Mouse (Mus musculus): Measurements from ENCODE around the gene Nr3c2. TPM values are rescaled to one million over a fixed set of nuclear protein-coding genes. Genes with fewer than 3 reads are reported as not detected.

Gene Nr3c2
- polyA plus RNA-seq, 1 experiment from 2014 or later, result 1.2 TPM

DNA sequence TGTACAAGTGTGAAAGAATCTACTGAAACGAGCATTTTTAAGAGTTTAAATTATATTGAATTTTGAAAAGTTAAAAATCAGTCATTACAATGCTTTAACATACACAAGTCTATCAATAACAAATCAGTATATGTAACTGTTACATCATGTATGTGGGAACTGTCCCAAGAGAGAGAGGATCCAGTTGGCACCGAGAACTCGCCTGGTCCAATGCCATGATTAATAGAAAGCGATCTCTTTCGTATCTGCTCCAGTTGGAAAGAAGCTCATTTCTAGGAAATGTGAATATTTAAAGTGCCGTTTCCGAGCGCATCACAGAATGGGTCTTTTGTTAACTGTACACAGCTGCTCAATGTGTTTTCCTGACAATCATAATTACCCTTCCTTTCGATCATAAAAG lies 288.5 kb downstream of the Nr3c2 start:
- Histone ChIP-seq H3K9ac (no peak overlapping the region), H3K27me3 (no peaks in the 10 kb centered on the region), H3K4me1 (no peaks in the 10 kb centered on the region), H3K27ac (no peak overlapping the region), H3K4me2 (replicated peaks) (no peak overlapping the region), H3K4me3 (no peak overlapping the region), H3K36me3 (no peaks in the 10 kb centered on the region), H3K9me3 (no peaks in the 10 kb centered on the region)
- no peak for ATAC-seq (ENCODE audit: insufficient number of reproducible peaks, insufficient read depth, low FRiP score, low TSS enrichment)
- WGBS, result 65% methylated on average over 9 of the region's 9 CpGs

DNA sequence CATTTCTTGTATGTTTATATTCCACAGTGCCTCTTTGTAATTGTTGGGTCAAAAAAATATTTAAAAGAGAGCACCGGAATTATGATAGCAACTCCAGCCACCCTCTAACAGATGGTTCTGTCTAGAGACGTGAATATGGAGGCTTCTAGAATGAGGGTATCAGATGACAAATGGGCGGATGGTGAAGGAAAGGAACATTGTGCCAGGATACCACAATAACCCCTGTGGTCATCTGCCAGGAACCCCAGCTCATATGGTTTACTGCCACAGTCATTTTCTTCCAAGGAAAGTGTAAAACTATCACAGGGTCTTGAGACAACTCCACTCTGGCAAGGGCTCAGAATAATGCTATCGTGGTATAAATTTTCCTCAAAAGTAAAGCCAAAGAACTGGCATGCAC lies 289.1 kb downstream of the Nr3c2 start:
- no peak for ATAC-seq (ENCODE audit: insufficient number of reproducible peaks, insufficient read depth, low FRiP score, low TSS enrichment)
- H3K36me3 ChIP-seq, result no peaks in the 10 kb centered on the region
- H3K4me3 ChIP-seq, result no peak overlapping the region
- no peak overlapping the region for H3K9ac ChIP-seq
- H3K4me1 ChIP-seq, result no peaks in the 10 kb centered on the region
- 50% methylated on average over 4 of the region's 4 CpGs for WGBS
- H3K9me3 ChIP-seq, result no peaks in the 10 kb centered on the region
- H3K4me2 ChIP-seq (replicated peaks), result no peak overlapping the region
- H3K27ac ChIP-seq, result no peak overlapping the region
- no peaks in the 10 kb centered on the region for H3K27me3 ChIP-seq

DNA sequence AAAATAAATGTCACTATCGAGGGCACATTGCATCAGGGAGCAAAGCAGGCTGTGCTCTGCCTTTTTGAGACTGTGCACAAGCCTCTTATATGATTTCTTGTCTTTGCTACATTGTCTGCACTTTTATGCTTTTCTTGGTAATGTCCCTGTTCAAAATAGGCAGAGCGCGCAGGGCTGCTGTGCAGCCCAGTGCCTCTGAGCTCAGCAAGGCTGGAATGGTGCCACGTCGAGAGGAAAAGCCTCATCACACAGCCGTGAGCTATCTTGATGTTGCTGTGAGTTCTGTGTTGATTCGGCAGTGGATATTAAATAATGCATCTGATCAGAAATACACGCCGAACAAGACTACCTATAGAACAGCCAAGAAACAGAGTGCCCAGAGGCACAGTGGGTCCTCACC lies 290.1 kb downstream of the Nr3c2 start:
- H3K36me3 ChIP-seq, result no peaks in the 10 kb centered on the region

DNA sequence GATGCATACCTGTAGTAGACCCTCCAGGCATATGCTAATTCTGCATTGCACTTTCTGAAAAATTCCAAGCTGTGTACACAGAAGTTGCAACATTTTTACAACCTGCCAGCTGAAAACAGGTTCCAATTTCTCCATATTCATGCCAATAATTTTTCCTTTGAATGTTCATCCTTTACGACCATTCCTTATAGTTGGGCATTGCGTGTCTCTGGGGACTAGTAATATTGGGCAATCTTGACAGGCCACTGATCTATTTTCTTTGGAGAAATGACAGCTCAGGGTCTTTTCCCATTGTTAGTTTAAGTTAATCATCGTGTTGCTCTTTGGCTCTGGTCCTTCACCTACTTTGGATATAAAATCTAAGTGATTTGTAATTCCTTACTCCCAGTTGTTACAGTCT lies 291.2 kb downstream of the Nr3c2 start:
- no peaks in the 10 kb centered on the region for H3K9me3 ChIP-seq
- no peak for ATAC-seq (ENCODE audit: insufficient number of reproducible peaks, insufficient read depth, low FRiP score, low TSS enrichment)
- no peak overlapping the region for H3K4me3 ChIP-seq
- 91% methylated on average over 3 of the region's 3 CpGs for WGBS
- no peaks in the 10 kb centered on the region for H3K36me3 ChIP-seq
- no peak overlapping the region for H3K4me2 ChIP-seq (replicated peaks)
- H3K27me3 ChIP-seq, result no peaks in the 10 kb centered on the region
- no peaks in the 10 kb centered on the region for H3K4me1 ChIP-seq
- no peak overlapping the region for H3K27ac ChIP-seq
- no peak overlapping the region for H3K9ac ChIP-seq

More for the DNA sequence above, 290.1 kb downstream of the Nr3c2 start:
- Histone ChIP-seq H3K27me3 (no peaks in the 10 kb centered on the region), H3K4me2 (replicated peaks) (no peak overlapping the region), H3K4me3 (no peak overlapping the region), H3K9ac (no peak overlapping the region), H3K27ac (no peak overlapping the region), H3K9me3 (no peaks in the 10 kb centered on the region), H3K4me1 (no peaks in the 10 kb centered on the region)
- ATAC-seq (ENCODE audit: insufficient number of reproducible peaks, insufficient read depth, low FRiP score, low TSS enrichment), result no peak
- WGBS, result 82% methylated on average over 9 of the region's 9 CpGs

DNA sequence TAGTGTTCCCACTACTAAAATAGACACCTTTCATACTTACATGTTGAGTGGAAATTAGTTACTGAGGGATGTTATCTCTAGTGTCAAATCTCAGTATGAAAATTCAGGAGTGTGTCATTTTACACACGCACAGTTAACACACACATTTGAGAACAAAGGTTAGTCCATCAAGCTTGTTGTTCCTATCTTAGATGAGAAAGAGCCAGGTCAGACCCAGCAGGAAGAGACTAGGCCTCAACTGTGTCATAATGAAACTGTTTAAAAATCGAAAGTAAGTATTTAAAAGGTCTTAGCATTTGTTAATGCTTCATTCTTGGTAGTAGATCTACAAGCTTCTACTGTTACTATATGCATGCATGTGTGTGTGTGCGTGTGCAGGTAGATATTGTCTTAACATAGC lies 310.1 kb downstream of the Nr3c2 start:
- Histone ChIP-seq H3K27me3 (no peaks in the 10 kb centered on the region), H3K4me2 (replicated peaks) (no peak overlapping the region), H3K4me3 (no peak overlapping the region), H3K4me1 (peaks cover 6% of the 10 kb centered on the region; the same call in 1 of the 2 replicates), H3K9me3 (no peaks in the 10 kb centered on the region), H3K27ac (no peak overlapping the region), H3K36me3 (no peaks in the 10 kb centered on the region), H3K9ac (no peak overlapping the region)
- 85% methylated on average over 3 of the region's 3 CpGs for WGBS
- no peak for ATAC-seq (ENCODE audit: insufficient number of reproducible peaks, insufficient read depth, low FRiP score, low TSS enrichment)

DNA sequence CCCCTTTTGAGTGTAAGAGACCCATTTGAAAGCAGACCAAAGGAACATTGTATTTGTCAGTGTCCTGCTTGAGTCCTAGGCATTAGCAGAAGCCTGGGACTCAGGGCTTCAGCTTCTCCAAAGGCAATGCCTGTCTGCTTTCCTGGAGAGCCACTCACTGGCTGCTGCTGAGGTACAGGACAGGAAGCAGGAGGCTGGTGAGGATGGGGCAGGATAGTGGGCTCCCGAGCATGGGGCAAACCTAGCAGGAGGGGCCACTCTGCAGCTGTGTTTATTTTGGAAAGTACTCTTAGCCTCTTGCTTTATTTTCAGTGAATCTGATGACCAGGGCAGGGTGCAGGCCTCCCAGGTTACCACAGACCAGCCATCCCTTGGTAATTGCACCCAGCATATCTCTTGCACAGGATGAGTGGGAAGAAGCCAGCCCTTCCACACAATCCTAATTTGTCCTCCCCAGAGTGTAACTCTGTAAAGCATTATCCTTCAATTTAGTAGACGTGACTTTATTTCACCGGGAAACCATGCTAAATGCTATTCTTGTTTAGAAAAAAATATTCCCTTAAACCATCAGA lies 314.7 kb downstream of the Nr3c2 start:
- peak overlapping the region; percentile 47; the same call in 1 of the 2 replicates for H3K27ac ChIP-seq
- peaks cover 8% of the 10 kb centered on the region; the same call in 1 of the 2 replicates for H3K4me1 ChIP-seq
- no peak overlapping the region for H3K9ac ChIP-seq
- ATAC-seq (ENCODE audit: insufficient number of reproducible peaks, insufficient read depth, low FRiP score, low TSS enrichment), result no peak
- no peaks in the 10 kb centered on the region for H3K27me3 ChIP-seq
- WGBS, result 39% methylated on average over 3 of the region's 3 CpGs
- H3K4me3 ChIP-seq, result no peak overlapping the region
- H3K9me3 ChIP-seq, result no peaks in the 10 kb centered on the region
- H3K4me2 ChIP-seq (replicated peaks), result no peak overlapping the region
- no peaks in the 10 kb centered on the region for H3K36me3 ChIP-seq

DNA sequence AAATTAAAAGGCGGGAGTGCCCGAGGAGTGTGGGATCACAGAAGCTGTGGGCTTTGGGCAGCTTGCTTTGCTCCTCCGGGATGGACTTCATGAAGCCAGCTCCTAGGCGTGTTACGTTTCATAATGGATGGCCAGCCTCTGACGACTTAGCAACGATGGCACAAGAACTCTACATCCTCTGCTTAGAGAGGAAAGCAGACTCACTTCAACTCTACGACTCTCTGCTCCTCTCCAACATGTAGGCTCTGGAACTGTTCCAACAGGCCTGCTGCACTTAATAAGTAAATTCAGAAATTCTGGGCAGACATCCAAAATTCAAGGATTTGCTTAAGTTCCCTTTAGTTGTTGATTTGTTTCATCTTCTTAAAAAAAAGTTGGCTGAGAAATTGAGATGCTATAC lies 315.4 kb downstream of the Nr3c2 start:
- peak; percentile 29; the same call in 1 of the 2 replicates for ATAC-seq (ENCODE audit: insufficient number of reproducible peaks, insufficient read depth, low FRiP score, low TSS enrichment)
- WGBS, result 48% methylated on average over 8 of the region's 8 CpGs
- Histone ChIP-seq H3K4me1 (peaks cover 8% of the 10 kb centered on the region; the same call in 1 of the 2 replicates), H3K4me3 (no peak overlapping the region), H3K36me3 (no peaks in the 10 kb centered on the region), H3K4me2 (replicated peaks) (0 out of 2 replicates have a peak overlapping the region, but pooled peaks have one; percentile 5), H3K9ac (no peak overlapping the region), H3K27ac (peak overlapping the region; percentile 47; the same call in 1 of the 2 replicates), H3K27me3 (no peaks in the 10 kb centered on the region), H3K9me3 (no peaks in the 10 kb centered on the region)

DNA sequence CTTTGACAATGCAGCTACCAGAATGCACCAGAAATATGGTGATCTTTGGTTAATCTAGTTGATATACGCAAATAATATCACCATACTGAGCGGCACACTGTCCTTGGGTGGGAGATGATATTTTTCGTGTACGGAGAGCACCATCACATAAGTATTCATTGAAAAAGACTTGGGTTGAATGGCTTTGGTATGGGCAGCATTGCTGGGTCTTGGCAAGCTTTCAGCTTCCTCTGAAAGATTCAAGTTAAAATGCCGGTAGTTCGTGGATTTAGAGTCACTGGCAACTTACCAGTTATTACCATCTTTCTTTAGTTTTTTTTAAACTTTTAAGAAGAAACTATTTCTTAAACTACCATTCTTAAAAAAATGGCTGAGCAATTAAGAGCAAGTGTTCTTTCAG lies 315.9 kb downstream of the Nr3c2 start:
- Histone ChIP-seq H3K36me3 (no peaks in the 10 kb centered on the region), H3K4me3 (no peak overlapping the region), H3K4me2 (replicated peaks) (no peak overlapping the region), H3K9ac (no peak overlapping the region), H3K4me1 (peaks cover 8% of the 10 kb centered on the region; the same call in 1 of the 2 replicates), H3K9me3 (no peaks in the 10 kb centered on the region), H3K27me3 (no peaks in the 10 kb centered on the region), H3K27ac (no peak overlapping the region)
- no peak for ATAC-seq (ENCODE audit: insufficient number of reproducible peaks, insufficient read depth, low FRiP score, low TSS enrichment)
- 67% methylated on average over 6 of the region's 6 CpGs for WGBS

DNA sequence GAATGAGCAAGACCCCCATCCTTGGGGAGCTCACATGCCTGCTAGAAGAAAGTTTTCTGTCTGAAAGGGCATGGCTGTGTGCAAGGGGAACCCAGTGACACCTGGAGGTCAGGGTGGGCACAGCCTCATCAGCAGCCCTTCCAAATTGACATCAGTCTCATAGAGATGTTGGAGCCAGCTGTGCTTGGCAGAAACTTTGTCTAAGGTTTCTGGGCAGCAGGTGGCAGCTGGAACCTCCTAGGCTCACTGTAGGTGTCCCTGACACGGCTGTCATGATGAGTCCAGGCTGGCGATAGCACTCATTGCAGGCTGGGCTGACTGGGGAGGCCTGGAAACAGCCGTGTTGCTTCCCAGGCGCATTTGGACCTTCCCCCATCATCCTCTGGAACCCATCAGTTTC lies 323.9 kb downstream of the Nr3c2 start:
- Histone ChIP-seq H3K27ac (no peak overlapping the region), H3K36me3 (no peaks in the 10 kb centered on the region), H3K9ac (no peak overlapping the region), H3K4me3 (no peak overlapping the region), H3K9me3 (no peaks in the 10 kb centered on the region), H3K27me3 (no peaks in the 10 kb centered on the region), H3K4me2 (replicated peaks) (no peak overlapping the region), H3K4me1 (no peaks in the 10 kb centered on the region)
- no peak for ATAC-seq (ENCODE audit: insufficient number of reproducible peaks, insufficient read depth, low FRiP score, low TSS enrichment)
- WGBS, result 70% methylated on average over 4 of the region's 4 CpGs

DNA sequence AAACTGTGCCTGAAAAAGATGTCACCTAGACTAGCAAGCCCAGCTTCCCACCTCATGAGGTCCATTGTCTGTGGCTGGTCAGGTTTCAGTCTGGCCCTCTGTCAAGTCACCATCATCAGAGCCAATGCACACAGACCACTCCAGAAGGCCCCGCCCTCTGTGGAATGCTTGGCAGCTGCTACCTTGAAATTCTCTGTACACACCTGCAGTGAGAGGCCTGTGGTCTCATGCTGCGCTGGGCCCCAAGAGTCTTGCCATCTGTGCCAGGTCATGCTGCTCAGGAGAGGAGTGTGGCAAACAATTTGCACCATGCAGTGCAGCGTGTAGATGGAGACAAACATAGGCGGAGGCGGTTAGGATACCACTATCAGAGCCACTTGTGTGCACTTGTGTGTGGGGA lies 328.5 kb downstream of the Nr3c2 start:
- H3K4me1 ChIP-seq, result no peaks in the 10 kb centered on the region
- ATAC-seq (ENCODE audit: insufficient number of reproducible peaks, insufficient read depth, low FRiP score, low TSS enrichment), result 0 out of 2 replicates have a peak, but pooled peaks have one; percentile 41
- WGBS, result 87% methylated on average over 5 of the region's 5 CpGs

DNA sequence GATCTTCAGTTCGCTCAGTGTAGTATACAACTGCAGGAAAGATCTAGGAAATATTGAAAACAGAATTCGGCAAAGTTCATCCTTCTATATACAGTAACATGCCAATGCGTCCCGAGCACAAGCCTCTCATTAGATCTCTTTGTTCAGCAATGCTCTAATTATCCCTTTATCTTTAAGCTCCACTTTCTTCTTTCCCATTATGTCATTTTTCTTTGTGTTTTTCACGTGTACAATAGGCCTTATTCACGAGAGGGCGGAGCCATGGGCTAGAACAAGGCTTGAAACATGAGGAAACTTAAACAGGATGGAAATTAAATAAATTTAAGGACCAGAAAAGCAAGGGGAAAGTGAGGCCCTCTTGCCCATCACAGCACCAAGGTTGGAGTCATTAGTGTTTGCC lies 329.4 kb downstream of the Nr3c2 start:
- WGBS, result 75% methylated on average over 7 of the region's 7 CpGs
- no peaks in the 10 kb centered on the region for H3K4me1 ChIP-seq
- no peak overlapping the region for H3K4me2 ChIP-seq (replicated peaks)
- no peak overlapping the region for H3K9ac ChIP-seq
- ATAC-seq (ENCODE audit: insufficient number of reproducible peaks, insufficient read depth, low FRiP score, low TSS enrichment), result no peak
- H3K4me3 ChIP-seq, result no peak overlapping the region
- H3K9me3 ChIP-seq, result no peaks in the 10 kb centered on the region
- no peaks in the 10 kb centered on the region for H3K36me3 ChIP-seq
- H3K27me3 ChIP-seq, result no peaks in the 10 kb centered on the region
- no peak overlapping the region for H3K27ac ChIP-seq

More for the DNA sequence above, 328.5 kb downstream of the Nr3c2 start:
- Histone ChIP-seq H3K9ac (no peak overlapping the region), H3K36me3 (no peaks in the 10 kb centered on the region), H3K27me3 (no peaks in the 10 kb centered on the region), H3K4me3 (no peak overlapping the region), H3K4me2 (replicated peaks) (no peak overlapping the region), H3K9me3 (no peaks in the 10 kb centered on the region), H3K27ac (no peak overlapping the region)

DNA sequence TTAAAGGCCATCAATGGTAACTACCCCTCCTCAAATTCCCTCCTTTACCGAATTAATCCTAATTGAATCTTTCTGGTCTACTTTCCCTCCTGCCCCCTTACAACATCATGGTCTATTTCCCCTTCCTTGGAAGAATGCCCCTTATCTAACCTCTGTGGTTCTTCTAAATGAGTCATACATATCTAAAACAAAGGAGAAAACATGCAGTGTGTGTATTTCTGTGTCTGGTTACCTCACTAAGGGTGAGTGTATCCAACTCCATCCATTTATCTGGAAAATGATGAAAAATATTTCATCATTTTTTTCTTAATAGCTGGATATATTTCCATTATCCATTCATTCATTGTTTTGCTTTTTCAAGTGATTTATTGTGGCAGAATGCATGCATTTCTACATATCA lies 332.0 kb downstream of the Nr3c2 start:
- no peak for ATAC-seq (ENCODE audit: insufficient number of reproducible peaks, insufficient read depth, low FRiP score, low TSS enrichment)
- WGBS, result 71% methylated on average over 1 of the region's 1 CpGs

More for the DNA sequence above, 332.0 kb downstream of the Nr3c2 start:
- Histone ChIP-seq H3K9ac (no peak overlapping the region), H3K9me3 (no peaks in the 10 kb centered on the region), H3K27me3 (no peaks in the 10 kb centered on the region), H3K4me2 (replicated peaks) (no peak overlapping the region), H3K4me3 (no peak overlapping the region), H3K27ac (no peak overlapping the region), H3K36me3 (no peaks in the 10 kb centered on the region), H3K4me1 (no peaks in the 10 kb centered on the region)
